Mouse (Mus musculus) spleen, adult 2 months (tissue): ENCODE data around the gene Krt32. TPM values are rescaled to one million over a fixed set of nuclear protein-coding genes. Genes with fewer than 3 reads are reported as not detected.

Experiments used
- DNase-seq, 2 experiments: peaks; one replicate each; pipeline versions ENCODE4 v3.0.0 to v3.0.0-alpha.2; 2012 to 2021; ENCODE audit warnings: low spot score in 2 of 2, low read depth in 1 of 2
- H3K27ac ChIP-seq: fragments of 200-500 bp; 2 replicates; pipeline ENCODE4 v1.5.1; 2012; ENCODE audit warnings: low read length, inconsistent platforms; ENCODE audit not compliant: insufficient read depth
- H3K27me3 ChIP-seq: fragments of 200-500 bp; 2 replicates; pipeline ENCODE4 v1.6.1; 2012; ENCODE audit warnings: mild to moderate bottlenecking, moderate library complexity, low read length, inconsistent platforms; ENCODE audit not compliant: control insufficient read depth, insufficient read depth
- H3K36me3 ChIP-seq: fragments of 200-500 bp; 2 replicates; pipeline ENCODE4 v1.6.1; 2012; ENCODE audit warnings: mild to moderate bottlenecking, low read length, inconsistent platforms; ENCODE audit not compliant: control insufficient read depth, insufficient read depth
- H3K4me1 ChIP-seq: fragments of 200-500 bp; 2 replicates; pipeline ENCODE4 v1.6.1; 2011; ENCODE audit warnings: inconsistent platforms; ENCODE audit not compliant: control insufficient read depth, insufficient read depth, insufficient read length
- H3K4me3 ChIP-seq: fragments of 200-500 bp; 2 replicates; pipeline ENCODE4 v1.5.1; 2011; ENCODE audit warnings: mild to moderate bottlenecking, inconsistent platforms; ENCODE audit not compliant: insufficient read depth, insufficient read length; ENCODE audit errors: extremely low read depth
- CTCF ChIP-seq: fragments of 200-500 bp; IDR thresholded peaks from 2 replicates; pipeline ENCODE4 v1.5.1; 2011; ENCODE audit warnings: mild to moderate bottlenecking, inconsistent platforms; ENCODE audit not compliant: insufficient read depth, insufficient read length, insufficient replicate concordance; ENCODE audit errors: extremely low read depth
- POLR2A ChIP-seq: fragments of 200-500 bp; IDR thresholded peaks from 2 replicates; pipeline ENCODE4 v1.6.1; 2011; ENCODE audit warnings: low read depth, low read length, inconsistent platforms
- WGBS: fragments of 180-500 bp; shearing (Covaris S2); methylation state at CpG from one replicate; pipeline ENCODE4 v1.1.7; 2018; 5-methylcytosine and 5-hydroxymethylcytosine counted together
- polyA plus RNA-seq: library from polyadenylated mRNA; depleted of rRNA; stranded (reverse); fragments of >200 nt; gene quantifications from 2 replicates; pipeline ENCODE4 v1.2.3, GENCODE M21; 2012; rRNA removed

The Krt32 gene
- polyA plus RNA-seq, 1 experiment: not detected

- Histone ChIP-seq H3K4me1 (no peaks in the 10 kb centered on the region), H3K27me3 (no peaks in the 10 kb centered on the region), H3K36me3 (no peaks in the 10 kb centered on the region), H3K4me3 (no peak overlapping the region), H3K27ac (no peak overlapping the region)
- no peak for DNase-seq
- TF ChIP-seq POLR2A (no peak), CTCF (no peak)
- WGBS: 51% methylated on average over 9 of the region's 9 CpGs
Observed at GRCm38 (mm10) chr11:100055686-100056655, 32.1 kb downstream of the Krt32 start.

- no peak for TF ChIP-seq POLR2A
- no peak for TF ChIP-seq CTCF
- no peaks in the 10 kb centered on the region for H3K36me3 ChIP-seq
- no peaks in the 10 kb centered on the region for H3K27me3 ChIP-seq
- DNase-seq: no peak
- no peak within 1 kb of the TSS for H3K4me3 ChIP-seq
- 85% methylated on average over 3 of the region's 3 CpGs for WGBS
- H3K27ac ChIP-seq: no peak within 1 kb of the TSS
- H3K4me1 ChIP-seq: no peaks in the 10 kb centered on the region
Observed at GRCm38 (mm10) chr11:100050451-100050850, 37.6 kb downstream of the Krt32 start, which contains the start of gene Krt31. Krt31 (minus strand) TSS chr11:100050551.

- 87% methylated on average over 2 of the region's 2 CpGs for WGBS
- H3K4me3 ChIP-seq: no peak overlapping the region
Observed at GRCm38 (mm10) chr11:100047193-100047592, 40.8 kb downstream of the Krt32 start.

GRCm38 (mm10) chr11:100046303-100046866, 41.6 kb downstream of the Krt32 start:
- 74% methylated on average over 6 of the region's 6 CpGs for WGBS
- H3K4me1 ChIP-seq: no peaks in the 10 kb centered on the region
- TF ChIP-seq CTCF (no peak), POLR2A (no peak)

More at GRCm38 (mm10) chr11:100047193-100047592, 40.8 kb downstream of the Krt32 start:
- Histone ChIP-seq H3K27me3 (no peaks in the 10 kb centered on the region), H3K36me3 (no peaks in the 10 kb centered on the region), H3K27ac (no peak overlapping the region), H3K4me1 (no peaks in the 10 kb centered on the region)
- DNase-seq: no peak
- TF ChIP-seq POLR2A (no peak), CTCF (no peak)

GRCm38 (mm10) chr11:100041454-100041853, 46.6 kb downstream of the Krt32 start, which contains the start of gene Krt34:
Krt34 (minus strand) TSS chr11:100041554.
- no peak for DNase-seq
- H3K27me3 ChIP-seq: no peaks in the 10 kb centered on the region
- no peak within 1 kb of the TSS for H3K27ac ChIP-seq
- no peaks in the 10 kb centered on the region for H3K4me1 ChIP-seq
- no peak for TF ChIP-seq CTCF
- TF ChIP-seq POLR2A: no peak
- H3K36me3 ChIP-seq: no peaks in the 10 kb centered on the region
- WGBS: 86% methylated on average over 6 of the region's 6 CpGs
- no peak within 1 kb of the TSS for H3K4me3 ChIP-seq

More at GRCm38 (mm10) chr11:100046303-100046866, 41.6 kb downstream of the Krt32 start:
- H3K4me3 ChIP-seq: no peak overlapping the region
- DNase-seq: no peak
- H3K27ac ChIP-seq: no peak overlapping the region
- H3K27me3 ChIP-seq: no peaks in the 10 kb centered on the region
- no peaks in the 10 kb centered on the region for H3K36me3 ChIP-seq

Other genes with a start within 250 kb of the Krt32 start
- not detected in 2 replicates for gene Krtap4-16, start 236.6 kb downstream of the Krt32 start, polyA plus RNA-seq
- gene Gm11568, start 230.3 kb downstream of the Krt32 start, polyA plus RNA-seq: not detected in 2 replicates
- gene Gm11559, start 223.8 kb downstream of the Krt32 start, polyA plus RNA-seq: not detected in 2 replicates
- gene Krtap9-1, start 214.8 kb downstream of the Krt32 start, polyA plus RNA-seq: not detected in 2 replicates
- gene Gm11567, start 209.0 kb downstream of the Krt32 start, polyA plus RNA-seq: not detected in 2 replicates
- not detected in 2 replicates for gene Krtap31-1, start 180.3 kb downstream of the Krt32 start, polyA plus RNA-seq
- not detected in 2 replicates for gene Gm11565, start 173.5 kb downstream of the Krt32 start, polyA plus RNA-seq
- gene Krtap31-2, start 151.9 kb downstream of the Krt32 start, polyA plus RNA-seq: not detected in 2 replicates
- not detected in 2 replicates for gene Krtap9-5, start 139.8 kb downstream of the Krt32 start, polyA plus RNA-seq
- not detected in 2 replicates for gene Krtap29-1, start 109.2 kb downstream of the Krt32 start, polyA plus RNA-seq
- not detected in 2 replicates for gene Krtap16-1, start 101.6 kb downstream of the Krt32 start, polyA plus RNA-seq
- gene Krtap17-1, start 94.2 kb downstream of the Krt32 start, polyA plus RNA-seq: not detected in 2 replicates
- not detected in 2 replicates for gene Krt33a, start 72.0 kb downstream of the Krt32 start, polyA plus RNA-seq
- gene Krt33b, start 58.4 kb downstream of the Krt32 start, polyA plus RNA-seq: not detected in 2 replicates
- gene Krt34, start 46.7 kb downstream of the Krt32 start, polyA plus RNA-seq: not detected in 2 replicates
- gene Krt31, start 37.7 kb downstream of the Krt32 start, polyA plus RNA-seq: not detected in 2 replicates
- not detected in 2 replicates for gene Krt35, start 8.0 kb upstream of the Krt32 start, polyA plus RNA-seq
- not detected in 2 replicates for gene Krt36, start 17.4 kb upstream of the Krt32 start, polyA plus RNA-seq
- 0.08 TPM in 1 of 2 replicates, not detected in the other for gene Krt13, start 33.3 kb upstream of the Krt32 start, polyA plus RNA-seq
- not detected in 2 replicates for gene Krt15, start 47.7 kb upstream of the Krt32 start, polyA plus RNA-seq
- gene Krt19, start 60.4 kb upstream of the Krt32 start, polyA plus RNA-seq: 3.2 and 4.9 TPM in 2 replicates
- gene Krt9, start 105.0 kb upstream of the Krt32 start, polyA plus RNA-seq: not detected in 2 replicates
- 0.20 TPM in 1 of 2 replicates, not detected in the other for gene Krt14, start 119.3 kb upstream of the Krt32 start, polyA plus RNA-seq
- gene Krt16, start 160.7 kb upstream of the Krt32 start, polyA plus RNA-seq: not detected in 2 replicates
- gene Krt17, start 172.8 kb upstream of the Krt32 start, polyA plus RNA-seq: not detected in 2 replicates
- not detected in 2 replicates for gene Krt42, start 181.6 kb upstream of the Krt32 start, polyA plus RNA-seq
- 74.0 and 83.2 TPM in 2 replicates for gene Eif1, start 231.7 kb upstream of the Krt32 start, polyA plus RNA-seq
- gene Gast, start 246.2 kb upstream of the Krt32 start, polyA plus RNA-seq: not detected in 2 replicates